Mouse (Mus musculus) c-Kit-positive CD71-positive TER-119-positive erythroid progenitor cells, embryonic 14.5 days (primary cell): Measurements from ENCODE around the gene Ptrh2.

ENCODE experiments used
- DNase-seq: peaks from one replicate; pipeline ENCODE4 v3.0.0-alpha.2; 2013; ENCODE audit warnings: low spot score

Gene Ptrh2

GRCm38 (mm10) chr11:86671041-86671675, 12.6 kb upstream of the Ptrh2 start:
- no peak for DNase-seq

- DNase-seq = no peak
These were observed 11.0 kb upstream of the Ptrh2 start for GRCm38 (mm10) chr11:86672772-86673171.

- DNase-seq = no peak
These were observed 8.3 kb upstream of the Ptrh2 start for GRCm38 (mm10) chr11:86675520-86675919.

GRCm38 (mm10) chr11:86678957-86679356, 4.8 kb upstream of the Ptrh2 start:
- no peak for DNase-seq

- DNase-seq = no peak
These were observed 3.1 kb upstream of the Ptrh2 start for GRCm38 (mm10) chr11:86680729-86681128.

- DNase-seq = no peak
These were observed 2.4 kb upstream of the Ptrh2 start for GRCm38 (mm10) chr11:86681423-86681822.

- no peak for DNase-seq
These were observed 924 bp upstream of the Ptrh2 start for GRCm38 (mm10) chr11:86682861-86683260.

- no peak for DNase-seq
These were observed 584 bp downstream of the Ptrh2 start for GRCm38 (mm10) chr11:86684126-86685012.

GRCm38 (mm10) chr11:86685366-86685765, 1.6 kb downstream of the Ptrh2 start:
- DNase-seq = no peak

GRCm38 (mm10) chr11:86690383-86690782, 6.6 kb downstream of the Ptrh2 start:
- DNase-seq = no peak

- no peak for DNase-seq
These were observed 7.7 kb downstream of the Ptrh2 start for GRCm38 (mm10) chr11:86691482-86691881.

GRCm38 (mm10) chr11:86691956-86692355, 8.2 kb downstream of the Ptrh2 start:
- no peak for DNase-seq

- no peak for DNase-seq
These were observed 8.8 kb downstream of the Ptrh2 start for GRCm38 (mm10) chr11:86692546-86692945.

- no peak for DNase-seq
These were observed 11.7 kb downstream of the Ptrh2 start for GRCm38 (mm10) chr11:86695461-86695860.

- no peak for DNase-seq
These were observed 17.4 kb downstream of the Ptrh2 start for GRCm38 (mm10) chr11:86701151-86701550.

GRCm38 (mm10) chr11:86714606-86715005, 30.8 kb downstream of the Ptrh2 start:
- no peak for DNase-seq

- no peak for DNase-seq
These were observed 33.7 kb downstream of the Ptrh2 start for GRCm38 (mm10) chr11:86717306-86718065.

GRCm38 (mm10) chr11:86718369-86718768, 34.6 kb downstream of the Ptrh2 start:
- no peak for DNase-seq

GRCm38 (mm10) chr11:86719390-86719789, 35.6 kb downstream of the Ptrh2 start:
- no peak for DNase-seq

- no peak for DNase-seq
These were observed 40.2 kb downstream of the Ptrh2 start for GRCm38 (mm10) chr11:86724004-86724403.

- DNase-seq = no peak
These were observed 41.2 kb downstream of the Ptrh2 start for GRCm38 (mm10) chr11:86724982-86725381.

- no peak for DNase-seq
These were observed 41.8 kb downstream of the Ptrh2 start for GRCm38 (mm10) chr11:86725607-86726006.

- DNase-seq = no peak
These were observed 47.7 kb downstream of the Ptrh2 start for GRCm38 (mm10) chr11:86731443-86731842.
